Comparison of ENCODE assay signal across 9 mouse cellular contexts in the genomic region with DNA sequence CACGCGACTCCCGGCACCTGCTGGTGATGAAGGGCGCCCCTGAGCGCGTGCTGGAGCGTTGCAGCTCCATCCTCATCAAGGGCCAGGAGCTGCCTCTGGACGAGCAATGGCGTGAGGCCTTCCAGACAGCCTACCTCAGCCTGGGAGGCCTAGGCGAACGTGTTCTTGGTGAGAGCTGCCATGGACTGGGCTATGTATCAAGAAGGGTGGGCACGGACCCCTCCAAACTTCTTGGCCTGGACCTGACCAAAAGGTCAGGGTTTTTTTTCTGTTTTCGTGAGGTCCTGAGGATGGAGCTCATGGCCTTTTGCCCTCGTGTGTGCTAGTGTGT. TPM values are rescaled to one million over a fixed set of nuclear protein-coding genes. Genes with fewer than 3 reads are reported as not detected.
A peak's percentile ranks its signal among the peaks of the same experiment; 100 is the strongest.
DNase-seq lines count a peak whose midpoint lies in the region; ATAC-seq and TF ChIP-seq lines count a peak whose summit lies in the region.
"Had no signal": no experiment of that assay in that cellular context is flagged by ENCODE, and none has a peak within 500 bp of the region (broad histone marks: within the 10 kb centered on the region; RNA-seq: fewer than 3 reads in every experiment).

No protein-coding gene starts in this region.

- no peaks in the 10 kb centered on the region for H3K9me3 ChIP-seq in embryonic facial prominence, embryonic 13.5 days
- no peaks in the 10 kb centered on the region for H3K9me3 ChIP-seq in intestine, embryonic 16.5 days (ENCODE audit: control insufficient read depth, low read length)
- H3K9me3 ChIP-seq in neural tube, embryonic 12.5 days, result no peaks in the 10 kb centered on the region

- no peaks in the 10 kb centered on the region for H3K36me3 ChIP-seq in embryonic facial prominence, embryonic 13.5 days
- no peaks in the 10 kb centered on the region for H3K36me3 ChIP-seq in intestine, embryonic 16.5 days (ENCODE audit: control insufficient read depth, insufficient read depth, low read length)
- H3K36me3 ChIP-seq in neural tube, embryonic 12.5 days, result no peaks in the 10 kb centered on the region

- H3K9ac ChIP-seq in embryonic facial prominence, embryonic 13.5 days, result peak overlapping the region; percentile 40; the same call in 1 of the 2 replicates
- H3K9ac ChIP-seq in intestine, embryonic 16.5 days (ENCODE audit: low read depth, low read length), result peak overlapping the region; percentile 44
- no peak overlapping the region for H3K9ac ChIP-seq in neural tube, embryonic 12.5 days

- no peak for TF ChIP-seq CTCF in layer of hippocampus, adult 2 months (conservative IDR thresholded peaks at IDR 0.05)

- peak overlapping the region; percentile 34 for H3K4me3 ChIP-seq in layer of hippocampus, adult 2 months
- peak overlapping the region; percentile 39 for H3K4me3 ChIP-seq in embryonic facial prominence, embryonic 13.5 days
- H3K4me3 ChIP-seq in intestine, embryonic 16.5 days (ENCODE audit: low read length), result peak overlapping the region; percentile 43
- H3K4me3 ChIP-seq in neural tube, embryonic 12.5 days, result peak overlapping the region; percentile 20

- H3K27me3 ChIP-seq in embryonic facial prominence, embryonic 13.5 days, result peaks cover 49% of the 10 kb centered on the region
- peaks cover 5% of the 10 kb centered on the region; the same call in 1 of the 2 replicates for H3K27me3 ChIP-seq in intestine, embryonic 16.5 days (replicated peaks; ENCODE audit: control insufficient read depth, insufficient read depth, low read length)
- peaks cover 29% of the 10 kb centered on the region; the same call in 1 of the 2 replicates for H3K27me3 ChIP-seq in neural tube, embryonic 12.5 days (replicated peaks)

- no peak for DNase-seq in layer of hippocampus, adult 2 months (ENCODE audit: low spot score in 2 of 2)
- no peak for DNase-seq in layer of hippocampus, adult 11-12 months (ENCODE audit: low spot score)
- DNase-seq in thymus, postnatal 10 days (ENCODE audit: low spot score in 2 of 2), result no peak
- DNase-seq in adrenal gland, adult 8-10 months, result no peak
- DNase-seq in spleen, postnatal 14 days (ENCODE audit: low spot score in 2 of 2), result no peak

- peaks cover 12% of the 10 kb centered on the region for H3K4me1 ChIP-seq in embryonic facial prominence, embryonic 13.5 days
- peaks cover 8% of the 10 kb centered on the region for H3K4me1 ChIP-seq in intestine, embryonic 16.5 days (ENCODE audit: control insufficient read depth, insufficient read depth, low read length)
- peaks cover 5% of the 10 kb centered on the region; the same call in 1 of the 2 replicates for H3K4me1 ChIP-seq in neural tube, embryonic 12.5 days

- peak overlapping the region; percentile 65 for H3K4me2 ChIP-seq in embryonic facial prominence, embryonic 13.5 days
- peak overlapping the region; percentile 75 for H3K4me2 ChIP-seq in intestine, embryonic 16.5 days (ENCODE audit: low read depth, low read length)
- H3K4me2 ChIP-seq in neural tube, embryonic 12.5 days (replicated peaks), result peak overlapping the region; percentile 59

- peak; percentile 8; the same call in 1 of the 2 replicates for ATAC-seq in embryonic facial prominence, embryonic 13.5 days (ENCODE audit: insufficient number of reproducible peaks, insufficient read depth, low FRiP score, low TSS enrichment, low read depth)
- no peak for ATAC-seq in intestine, embryonic 16.5 days
- ATAC-seq in neural tube, embryonic 12.5 days (ENCODE audit: low FRiP score, low read depth), result peak; percentile 42

- 10% methylated on average over 14 of the region's 14 CpGs for WGBS in embryonic facial prominence, embryonic 13.5 days
- WGBS in intestine, embryonic 16.5 days, result 11% methylated on average over 14 of the region's 14 CpGs
- WGBS in neural tube, embryonic 12.5 days, result 9% methylated on average over 14 of the region's 14 CpGs

- H3K27ac ChIP-seq in layer of hippocampus, adult 2 months, result no peak overlapping the region
- no peak overlapping the region for H3K27ac ChIP-seq in embryonic facial prominence, embryonic 13.5 days
- no peak overlapping the region for H3K27ac ChIP-seq in intestine, embryonic 16.5 days (ENCODE audit: low read length)
- H3K27ac ChIP-seq in neural tube, embryonic 12.5 days, result no peak overlapping the region

RNA-seq across cellular contexts. Expression of a gene that starts 5.7 kb away (rescaled TPM):
- under 1 TPM; 0.38 to 0.47 TPM for total RNA-seq in layer of hippocampus, adult 2 months (2021)
- polyA plus RNA-seq in embryonic facial prominence, embryonic 13.5 days (2015; fragmentation: Nextera tagmentation; extraction: Ambion mirVana), result 0.10 and 0.17 TPM in 2 replicates
- polyA plus RNA-seq in intestine, embryonic 16.5 days (2015; fragmentation: Nextera tagmentation; extraction: Ambion mirVana), result 1.6 and 2.5 TPM in 2 replicates
- polyA plus RNA-seq in neural tube, embryonic 12.5 days (2016; fragmentation: Nextera tagmentation; extraction: Ambion mirVana), result 1.3 and 2.0 TPM in 2 replicates
- 10 to 100 TPM in 2 of 4 experiments, 1 to 10 TPM in 2; 2.9 to 15.5 (median 9.4) TPM for total RNA-seq in adrenal gland, adult 8-10 months (2022)
- polyA plus RNA-seq: Patski had no signal

RNA-seq across cellular contexts. Expression of a gene that starts 11.7 kb away (rescaled TPM):
- total RNA-seq in layer of hippocampus, adult 2 months (2021), result 100 to 1,000 TPM; 108 to 112 TPM
- 181 and 185 TPM in 2 replicates for polyA plus RNA-seq in embryonic facial prominence, embryonic 13.5 days (2015; fragmentation: Nextera tagmentation; extraction: Ambion mirVana)
- polyA plus RNA-seq in intestine, embryonic 16.5 days (2015; fragmentation: Nextera tagmentation; extraction: Ambion mirVana), result 242 and 249 TPM in 2 replicates
- 185 and 194 TPM in 2 replicates for polyA plus RNA-seq in neural tube, embryonic 12.5 days (2016; fragmentation: Nextera tagmentation; extraction: Ambion mirVana)
- 100 to 1,000 TPM; 179 to 210 (median 202) TPM for total RNA-seq in adrenal gland, adult 8-10 months (2022)

RNA-seq across cellular contexts. Expression of a gene that starts 19.0 kb away (rescaled TPM):
- total RNA-seq in layer of hippocampus, adult 2 months (2021), result not detected
- polyA plus RNA-seq in embryonic facial prominence, embryonic 13.5 days (2015; fragmentation: Nextera tagmentation; extraction: Ambion mirVana), result not detected in 2 replicates
- polyA plus RNA-seq in intestine, embryonic 16.5 days (2015; fragmentation: Nextera tagmentation; extraction: Ambion mirVana), result 4.7 and 4.8 TPM in 2 replicates
- not detected in 2 replicates for polyA plus RNA-seq in neural tube, embryonic 12.5 days (2016; fragmentation: Nextera tagmentation; extraction: Ambion mirVana)
- 10 to 100 TPM in 1 of 4 experiments, 1 to 10 TPM in 3; 2.5 to 12.3 (median 5.8) TPM for total RNA-seq in adrenal gland, adult 8-10 months (2022)

RNA-seq across cellular contexts. Expression of a gene that starts 25.8 kb away (rescaled TPM):
- total RNA-seq in layer of hippocampus, adult 2 months (2021), result not detected
- 0.74 and 0.90 TPM in 2 replicates for polyA plus RNA-seq in embryonic facial prominence, embryonic 13.5 days (2015; fragmentation: Nextera tagmentation; extraction: Ambion mirVana)
- 0.32 TPM in 1 of 2 replicates, not detected in the other for polyA plus RNA-seq in intestine, embryonic 16.5 days (2015; fragmentation: Nextera tagmentation; extraction: Ambion mirVana)
- polyA plus RNA-seq in neural tube, embryonic 12.5 days (2016; fragmentation: Nextera tagmentation; extraction: Ambion mirVana), result 1.4 and 1.5 TPM in 2 replicates
- total RNA-seq in adrenal gland, adult 8-10 months (2022), result not detected

RNA-seq across cellular contexts. Expression of a gene that starts 33.6 kb away (rescaled TPM):
- 1 to 10 TPM; 4.9 to 6.1 TPM for total RNA-seq in layer of hippocampus, adult 2 months (2021)
- 2.5 and 3.3 TPM in 2 replicates for polyA plus RNA-seq in embryonic facial prominence, embryonic 13.5 days (2015; fragmentation: Nextera tagmentation; extraction: Ambion mirVana)
- polyA plus RNA-seq in intestine, embryonic 16.5 days (2015; fragmentation: Nextera tagmentation; extraction: Ambion mirVana), result 0.89 and 1.6 TPM in 2 replicates
- polyA plus RNA-seq in neural tube, embryonic 12.5 days (2016; fragmentation: Nextera tagmentation; extraction: Ambion mirVana), result 1.1 and 2.6 TPM in 2 replicates
- total RNA-seq in adrenal gland, adult 8-10 months (2022), result 100 to 1,000 TPM; 213 to 399 (median 309) TPM
